Mouse (Mus musculus) gastrocnemius, postnatal 4 days (tissue): ENCODE data around the gene Tnfrsf13b. TPM values are rescaled to one million over a fixed set of nuclear protein-coding genes. Genes with fewer than 3 reads are reported as not detected.

Source experiments
- DNase-seq, 2 experiments: peaks; one replicate each; pipeline ENCODE4 v3.0.0; 2021 to 2022; ENCODE audit warnings: low spot score in 2 of 2, mixed read lengths in 2 of 2
- long read RNA-seq, 2 experiments: library from polyadenylated mRNA; stranded (forward); transcript quantifications; one replicate each; pipeline ENCODE4 v2.0.0; 2021
- total RNA-seq, 2 experiments: library from RNA; stranded (reverse); gene quantifications; 2 replicates each; pipeline ENCODE4 v1.2.3; 2021

Tnfrsf13b gene
- 1 to 10 TPM; 1.1 to 1.6 TPM for total RNA-seq
- long read RNA-seq, experiment 1, partial matches to known transcripts, result 0 of 2 reads
- long read RNA-seq, experiment 1, other reads (novel, unspliced or antisense), result 0 of 2 reads
- long read RNA-seq, experiment 2, partial matches to known transcripts, result 1 of 4 reads
- long read RNA-seq, experiment 2, other reads (novel, unspliced or antisense), result 0 of 4 reads

DNA sequence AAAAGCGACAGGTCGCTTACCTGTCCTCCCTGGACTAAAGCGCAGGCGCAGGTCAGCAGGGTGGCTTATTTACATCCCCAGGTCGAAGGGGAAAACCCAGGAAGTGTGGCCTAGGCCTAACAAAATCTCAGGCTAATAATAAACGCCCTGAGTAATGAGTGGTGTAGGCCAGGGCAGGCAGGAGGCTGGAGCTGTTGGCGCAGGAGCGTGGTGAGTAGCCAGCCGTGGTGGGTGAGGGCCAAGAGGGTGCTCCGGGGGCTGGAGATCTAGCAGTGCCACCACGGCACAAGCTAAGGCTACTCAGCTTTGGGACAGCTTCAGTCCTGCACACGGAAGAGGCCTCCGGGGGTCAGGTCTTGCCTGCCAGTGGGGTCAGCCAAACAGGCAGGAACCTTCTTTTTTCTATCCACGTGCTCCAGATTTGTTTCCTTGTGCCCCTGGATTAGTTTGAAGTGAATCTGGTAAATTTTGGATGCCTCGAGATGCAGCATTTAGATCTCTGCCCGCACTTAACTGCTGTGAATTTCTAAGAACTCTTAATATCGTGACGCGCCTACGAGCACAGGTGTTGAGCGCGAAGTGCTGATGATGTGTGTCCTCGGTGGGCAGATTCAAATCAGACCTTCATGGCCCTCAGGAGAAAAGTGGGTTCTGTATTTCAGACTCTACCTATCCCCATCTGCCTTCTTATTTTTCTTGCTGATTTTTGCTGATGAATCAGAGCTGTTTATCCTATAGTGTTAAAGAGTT is at the start of gene Tnfrsf13b:
Gene Tnfrsf13b (plus strand): TSS at position 150 of the 750 bp plus-strand sequence.
- DNase-seq, result no peak

GRCm38 (mm10) chr11:61081624-61082023 is 44.9 kb upstream of the Tnfrsf13b start:
- DNase-seq, result no peak

- DNase-seq, result no peak
These were observed 36.4 kb upstream of the Tnfrsf13b start for GRCm38 (mm10) chr11:61090195-61090594.

DNA sequence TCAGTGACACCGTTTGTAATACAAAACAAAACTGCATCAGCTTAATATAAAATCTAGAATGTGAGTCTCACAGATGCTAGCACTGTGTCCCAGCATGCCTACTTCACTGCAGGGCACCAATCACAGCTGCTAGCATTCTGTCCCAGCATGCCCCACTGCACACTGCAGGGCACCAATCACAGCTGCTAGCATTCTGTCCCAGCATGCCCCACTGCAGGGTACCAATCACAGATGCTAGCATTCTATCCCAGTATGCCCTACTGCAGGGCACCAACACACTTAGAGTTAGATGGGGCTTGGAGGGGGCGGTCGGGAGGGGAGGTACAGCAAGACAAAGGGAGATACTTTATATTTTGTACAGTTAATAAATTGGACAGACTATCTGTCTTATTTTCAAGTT is 35.4 kb upstream of the Tnfrsf13b start:
- DNase-seq, result no peak

DNA sequence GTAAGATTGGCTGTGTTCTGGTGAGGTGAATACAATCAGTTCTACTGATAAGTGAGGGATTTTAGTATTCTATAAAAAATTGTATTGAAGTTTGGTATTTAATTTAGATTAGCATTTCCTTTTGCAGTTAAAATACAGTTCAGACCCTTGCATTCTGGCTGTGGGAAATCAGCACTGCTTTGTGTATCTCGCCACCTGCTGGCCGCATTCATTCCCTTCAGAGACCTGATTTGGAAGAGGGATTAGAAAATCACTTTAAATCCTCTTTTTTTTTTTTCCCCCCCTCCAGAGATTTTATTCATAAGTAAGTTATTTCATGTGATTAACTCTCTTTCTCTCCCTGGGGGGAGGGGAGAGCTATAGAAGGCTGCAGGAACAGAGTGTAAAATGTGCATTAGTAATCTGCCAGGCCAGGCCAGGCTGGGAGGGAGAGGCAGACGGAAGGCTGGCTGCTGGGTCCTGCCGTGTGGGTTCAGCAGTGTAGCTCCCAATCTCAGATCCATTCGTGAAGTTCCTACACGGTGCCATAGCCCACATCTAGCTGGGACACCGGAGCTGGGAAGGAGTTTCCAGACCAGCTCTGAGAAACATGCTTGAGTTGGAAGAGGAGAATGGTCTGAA is 34.8 kb upstream of the Tnfrsf13b start:
- peak; percentile 38 to 67 for DNase-seq

- DNase-seq, result no peak
These were observed 28.5 kb upstream of the Tnfrsf13b start for GRCm38 (mm10) chr11:61098046-61098445.

DNA sequence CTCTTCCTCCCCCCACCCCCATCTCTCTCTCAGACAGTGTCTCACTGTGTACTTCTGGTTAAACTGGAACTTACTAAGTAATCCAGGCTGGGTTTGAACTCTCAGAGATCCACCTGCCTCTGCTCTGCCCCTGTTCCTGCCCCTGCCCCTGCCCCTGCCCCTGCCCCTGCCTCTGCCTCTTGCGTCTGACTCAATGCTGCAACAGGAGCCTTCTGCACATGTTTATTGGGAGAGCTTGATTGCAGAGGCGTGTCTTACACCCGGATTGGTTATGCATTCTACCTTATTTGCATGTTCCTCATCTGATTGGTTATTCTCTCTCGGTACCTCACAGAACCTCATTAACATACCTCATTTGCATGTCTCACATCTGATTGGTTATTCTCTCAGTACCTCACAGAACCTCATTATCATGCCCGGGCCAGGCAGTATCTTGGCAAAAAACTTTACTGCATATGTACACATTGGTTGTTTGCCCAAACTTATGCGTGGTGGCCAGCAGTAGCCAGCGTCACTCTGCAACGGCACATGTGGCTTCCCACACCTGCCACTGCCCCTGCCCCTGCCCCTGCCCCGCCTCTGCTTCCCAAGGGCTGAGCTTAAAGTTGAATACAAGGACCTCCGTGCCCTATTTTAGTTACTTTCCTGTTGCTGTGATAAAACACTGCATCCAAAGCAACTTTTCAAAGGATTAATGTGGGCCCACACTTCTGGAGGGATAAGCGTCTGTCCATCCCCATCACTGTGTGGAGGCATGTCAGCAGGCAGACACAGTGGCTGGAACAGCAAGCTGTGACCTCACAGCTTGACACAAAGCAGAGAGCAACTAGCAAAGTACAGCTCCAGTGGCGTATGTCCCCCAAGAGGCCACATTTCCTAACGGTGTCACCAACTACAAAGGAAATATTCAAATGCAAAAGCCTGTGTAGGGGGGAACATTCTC is 23.9 kb upstream of the Tnfrsf13b start:
- no peak for DNase-seq

DNA sequence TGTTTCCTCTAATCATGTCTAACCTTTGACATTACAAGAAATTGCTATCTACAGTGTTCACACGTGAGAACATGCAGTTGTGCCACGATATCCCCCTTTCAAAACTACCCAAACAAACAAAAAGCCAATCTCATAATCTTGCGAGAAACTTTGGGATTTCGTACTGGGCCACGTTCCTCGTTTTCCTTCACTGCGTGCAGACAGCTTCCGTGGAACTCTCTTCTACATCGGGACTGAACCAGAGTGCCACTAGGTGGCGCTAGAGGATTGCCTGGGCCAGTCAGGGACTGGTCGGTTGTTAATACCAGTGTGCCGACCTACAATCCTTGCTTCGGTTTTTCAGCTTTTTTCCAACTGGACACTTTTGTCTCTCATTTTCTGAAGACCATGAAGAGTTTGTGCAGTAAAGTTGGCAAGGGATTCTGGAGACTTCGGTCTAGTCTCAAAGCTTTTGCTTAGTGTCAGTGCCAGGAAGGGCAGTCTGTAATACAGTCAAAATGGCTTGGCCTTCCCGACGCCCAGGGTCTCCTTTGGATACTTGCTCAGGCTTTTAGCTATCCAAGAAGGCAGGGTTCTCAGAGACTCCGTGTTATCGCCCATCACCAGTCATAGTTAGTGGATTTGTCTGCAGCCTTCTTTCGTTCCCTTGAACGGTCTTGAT is 22.2 kb upstream of the Tnfrsf13b start:
- peak; percentile 82 to 89 for DNase-seq

DNA sequence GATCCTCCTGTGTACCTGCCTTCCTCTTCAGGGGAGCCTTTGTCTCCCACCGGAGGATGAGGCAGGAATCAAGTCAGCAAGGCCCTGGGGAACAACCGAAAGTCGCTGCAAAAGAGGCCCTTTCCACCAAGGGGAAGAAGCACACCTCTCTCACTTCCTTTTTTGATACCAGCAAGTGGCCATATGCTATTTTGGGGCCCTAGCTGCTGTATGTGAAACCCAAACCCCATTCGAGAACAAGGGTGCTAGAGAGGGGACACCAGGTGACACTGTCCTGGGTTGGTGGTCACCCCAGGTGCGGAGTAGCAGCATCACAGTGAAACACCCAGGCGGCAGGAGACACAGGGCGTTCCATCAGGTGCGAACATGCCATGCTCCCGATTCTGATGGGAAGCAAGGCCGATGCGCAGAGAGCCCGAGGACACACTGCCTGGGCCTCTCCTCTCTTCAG is 17.6 kb upstream of the Tnfrsf13b start:
- DNase-seq, result no peak

- DNase-seq, result no peak
These were observed 16.8 kb upstream of the Tnfrsf13b start for GRCm38 (mm10) chr11:61109707-61110106.

DNA sequence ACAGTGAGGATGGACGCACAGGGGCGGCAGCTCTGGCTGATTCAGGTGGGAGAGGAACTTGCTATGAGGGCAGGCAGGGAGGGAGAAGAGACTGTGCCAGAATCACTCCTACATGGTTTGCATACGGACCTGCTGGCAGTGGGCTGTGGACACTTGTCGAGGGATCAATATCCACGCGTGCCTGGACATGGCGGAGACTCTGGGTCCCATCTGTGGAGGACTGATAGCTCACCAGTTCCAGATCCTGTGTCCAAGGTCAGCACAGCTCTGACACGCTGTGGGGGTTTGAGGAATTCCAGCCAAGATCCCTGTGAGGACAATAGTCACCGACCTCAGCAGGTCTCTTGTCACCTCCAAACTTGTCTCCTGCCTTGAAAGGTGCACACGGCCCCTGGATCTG is 16.4 kb upstream of the Tnfrsf13b start:
- no peak for DNase-seq

DNA sequence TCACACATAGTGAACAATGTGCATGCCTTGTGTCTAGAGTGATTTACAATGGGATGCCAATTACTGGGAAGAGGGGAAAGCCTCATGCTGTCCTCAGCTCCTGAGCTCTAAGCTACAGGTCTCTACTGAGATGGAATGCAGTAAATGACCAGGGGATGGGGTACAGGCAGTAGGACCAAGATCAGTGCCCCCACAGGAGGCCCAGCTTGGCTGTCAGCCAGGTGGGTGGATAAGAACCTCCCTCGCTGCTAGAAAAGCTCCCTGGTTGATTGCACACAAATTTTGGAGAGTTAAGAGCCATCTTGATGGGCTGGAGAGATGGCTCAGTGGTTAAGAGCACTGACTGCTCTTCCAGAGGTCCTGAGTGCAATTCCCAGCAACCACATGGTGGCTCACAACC is 15.6 kb upstream of the Tnfrsf13b start:
- no peak for DNase-seq

DNA sequence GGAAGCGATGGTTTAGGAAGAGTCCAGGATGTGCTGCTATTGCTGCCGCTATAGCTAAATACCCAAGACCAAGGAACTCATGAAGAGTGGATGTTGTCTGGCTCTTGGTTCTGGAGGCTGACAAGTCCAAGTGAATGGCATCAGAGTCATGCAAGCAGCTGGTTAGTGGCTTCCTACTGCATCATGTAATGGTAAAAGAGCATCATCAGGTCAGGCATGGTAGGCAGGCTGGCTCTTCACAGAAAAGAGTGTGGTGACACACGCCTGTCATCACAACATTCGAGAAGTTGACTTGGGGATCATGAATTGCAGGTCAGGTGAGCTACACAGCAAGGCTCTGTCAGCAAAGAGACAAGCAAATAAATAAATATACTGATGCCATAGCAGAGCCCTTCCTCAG is 15.1 kb upstream of the Tnfrsf13b start:
- no peak for DNase-seq

- DNase-seq, result no peak
These were observed 14.1 kb upstream of the Tnfrsf13b start for GRCm38 (mm10) chr11:61112323-61112995.

DNA sequence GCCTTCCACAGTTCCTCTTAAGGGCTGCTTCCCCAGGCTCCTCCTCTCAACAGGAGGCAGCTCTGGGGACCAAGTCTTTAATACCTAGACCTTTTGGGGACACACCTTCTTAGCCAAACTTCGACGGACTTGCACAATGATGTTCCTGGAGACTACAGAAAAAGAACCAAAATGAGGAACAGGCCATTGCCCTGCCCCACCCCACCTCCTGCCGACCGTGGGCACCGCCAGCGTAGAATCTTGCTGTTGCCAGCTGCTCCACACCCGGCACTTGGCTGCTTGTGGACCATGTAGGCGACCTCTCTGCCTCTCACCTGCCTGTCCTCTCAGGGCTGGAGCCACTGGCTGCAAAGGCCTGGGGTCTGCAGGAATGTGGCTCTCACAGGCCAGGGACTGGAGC is 10.3 kb upstream of the Tnfrsf13b start:
- no peak for DNase-seq

- no peak for DNase-seq
These were observed 6.5 kb upstream of the Tnfrsf13b start for GRCm38 (mm10) chr11:61119996-61120583.

- DNase-seq, result no peak
These were observed 4.2 kb upstream of the Tnfrsf13b start for GRCm38 (mm10) chr11:61122283-61122768.

DNA sequence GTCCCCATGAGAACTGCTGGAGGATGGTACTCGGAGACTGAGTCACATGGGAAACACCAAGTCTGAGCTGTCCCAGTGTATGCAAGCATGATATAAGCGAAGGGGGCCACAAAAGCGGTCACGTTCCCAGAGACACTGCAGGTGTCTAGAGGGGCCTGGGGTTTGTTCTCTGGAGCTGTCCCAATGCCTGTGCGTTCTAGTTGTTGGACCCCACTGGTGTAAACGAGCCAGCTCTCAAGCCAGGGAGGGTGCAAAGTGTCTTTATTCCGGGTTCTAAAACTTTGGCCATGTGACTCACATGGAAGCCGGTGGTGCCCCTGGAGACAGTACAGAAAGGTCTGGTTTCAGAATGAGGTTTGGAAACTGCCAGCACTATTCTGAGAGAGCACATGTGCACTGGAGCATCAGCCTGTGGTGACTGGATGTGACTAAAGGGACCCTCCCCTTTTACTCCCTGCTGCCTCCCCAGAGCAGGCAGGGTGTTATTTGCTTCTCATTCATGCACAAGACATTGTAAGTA is 3.7 kb upstream of the Tnfrsf13b start:
- DNase-seq, result no peak

DNA sequence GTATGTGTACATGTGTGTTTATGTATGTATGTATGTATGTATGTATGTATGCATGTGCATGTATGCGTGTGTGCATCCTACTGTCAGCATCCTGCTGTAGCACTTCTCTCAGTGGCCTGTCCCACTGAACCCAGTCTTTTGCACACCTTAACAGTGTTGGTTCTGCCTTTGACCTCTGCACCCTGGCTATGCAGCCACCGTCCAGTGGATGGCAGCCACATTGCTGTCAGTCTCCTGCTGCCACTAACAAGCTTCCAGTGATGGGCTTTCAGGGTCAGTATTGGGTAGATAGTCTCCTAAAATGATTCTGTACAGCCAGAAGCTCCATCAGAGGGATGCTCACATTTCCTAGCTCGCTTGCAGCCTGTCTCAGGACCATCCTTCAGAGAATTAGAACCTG is 2.7 kb upstream of the Tnfrsf13b start:
- DNase-seq, result no peak
